Mouse (Mus musculus) G1E (cell line): ENCODE data around the gene Tent4a. TPM values are rescaled to one million over a fixed set of nuclear protein-coding genes. Genes with fewer than 3 reads are reported as not detected.

Source experiments
- ATAC-seq: 2 replicates; pipeline ENCODE4 v1.8.0; 2016; ENCODE audit warnings: mild to moderate bottlenecking; ENCODE audit not compliant: insufficient number of reproducible peaks, poor library complexity, low FRiP score, severe bottlenecking; ENCODE audit errors: extremely low read depth
- DNase-seq: peaks from one replicate; pipeline ENCODE4 v3.0.0; 2012; ENCODE audit warnings: low spot score
- H3K27me3 ChIP-seq: 2 replicates; pipeline ENCODE4 v1.6.1; 2012; ENCODE audit warnings: mild to moderate bottlenecking, low read length, inconsistent platforms; ENCODE audit not compliant: insufficient read depth
- H3K36me3 ChIP-seq: replicated peaks from 2 replicates; pipeline ENCODE3; 2012; ENCODE audit warnings: mild to moderate bottlenecking, inconsistent platforms
- H3K4me1 ChIP-seq: 2 replicates; pipeline ENCODE4 v1.6.1; 2012; ENCODE audit warnings: low read depth, low read length, inconsistent platforms, mixed read lengths; ENCODE audit not compliant: insufficient read depth
- H3K4me3 ChIP-seq: 2 replicates; pipeline ENCODE4 v1.5.1; 2012; ENCODE audit warnings: low read depth, mild to moderate bottlenecking, inconsistent platforms, low read length, moderate library complexity, mixed read lengths
- H3K9me3 ChIP-seq: replicated peaks from 2 replicates; pipeline ENCODE4 v1.6.1; 2012; ENCODE audit warnings: inconsistent platforms
- CTCF ChIP-seq: IDR thresholded peaks from 2 replicates; pipeline ENCODE4 v1.5.1; 2012; ENCODE audit warnings: low read depth, low read length, inconsistent platforms, mixed read lengths
- GATA1 ChIP-seq: IDR thresholded peaks from 2 replicates; pipeline ENCODE4 v1.6.1; 2012; ENCODE audit warnings: borderline replicate concordance, low read length, inconsistent platforms, mixed read lengths
- GATA2 ChIP-seq: IDR thresholded peaks from 2 replicates; pipeline ENCODE4 v1.6.1; 2012; ENCODE audit warnings: low read depth, low read length, inconsistent platforms, borderline replicate concordance
- POLR2AphosphoS5 ChIP-seq: IDR thresholded peaks from 2 replicates; pipeline ENCODE4 v1.6.1; 2012; ENCODE audit warnings: low read depth, low read length, inconsistent platforms; ENCODE audit not compliant: insufficient replicate concordance
- TAL1 ChIP-seq: conservative IDR thresholded peaks from 2 replicates; pipeline ENCODE4 v1.6.1; 2012; ENCODE audit warnings: low read depth, low read length, inconsistent platforms, mixed read lengths
- polyA plus RNA-seq: library from polyadenylated mRNA; stranded (reverse); fragments of >175 nt; gene quantifications from 2 replicates; pipeline ENCODE4 v1.2.3, GENCODE M21; 2012
- total RNA-seq, 2 experiments: library from RNA; stranded (forward) in 1 of 2; stranded (reverse) in 1 of 2; fragments of 200-1000 nt in 1 of 2; fragments of >200 nt in 1 of 2; fragmentation: Nextera tagmentation in 1 of 2; gene quantifications; 2 replicates each; pipeline ENCODE4 v1.2.3; 2014 to 2017

Gene Tent4a
- total and polyA plus RNA-seq, 3 experiments, result 8.0 to 9.9 (median 9.5) TPM

DNA sequence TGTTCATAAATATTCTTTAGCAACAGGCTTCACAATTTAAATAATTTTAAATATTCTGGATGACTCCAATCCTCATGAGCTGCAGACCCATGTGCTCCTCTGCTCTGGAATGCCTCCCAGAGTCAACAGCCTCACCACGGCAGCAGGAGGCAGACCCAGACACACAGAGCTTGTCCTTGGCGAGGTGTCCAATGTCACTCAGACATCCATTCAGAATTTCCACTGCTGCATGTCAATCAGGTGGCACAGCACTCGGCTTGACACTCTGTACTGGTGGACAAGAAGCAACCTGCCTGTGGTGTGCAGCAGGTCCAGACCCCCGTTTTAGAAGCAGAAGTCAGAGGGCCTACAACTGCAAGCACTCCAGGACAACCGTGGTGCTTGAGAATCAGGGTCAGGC, 36.1 kb downstream of the Tent4a start:
- TF ChIP-seq TAL1 (no peak), GATA2 (no peak), POLR2AphosphoS5 (no peak), GATA1 (no peak), CTCF (no peak)
- H3K4me1 ChIP-seq, result peaks cover 18% of the 10 kb centered on the region
- no peak for DNase-seq
- H3K4me3 ChIP-seq, result no peak overlapping the region
- no peaks in the 10 kb centered on the region for H3K9me3 ChIP-seq
- ATAC-seq, result no peak
- peaks cover 2% of the 10 kb centered on the region; the same call in 1 of the 2 replicates for H3K27me3 ChIP-seq
- H3K36me3 ChIP-seq, result peaks cover 79% of the 10 kb centered on the region

DNA sequence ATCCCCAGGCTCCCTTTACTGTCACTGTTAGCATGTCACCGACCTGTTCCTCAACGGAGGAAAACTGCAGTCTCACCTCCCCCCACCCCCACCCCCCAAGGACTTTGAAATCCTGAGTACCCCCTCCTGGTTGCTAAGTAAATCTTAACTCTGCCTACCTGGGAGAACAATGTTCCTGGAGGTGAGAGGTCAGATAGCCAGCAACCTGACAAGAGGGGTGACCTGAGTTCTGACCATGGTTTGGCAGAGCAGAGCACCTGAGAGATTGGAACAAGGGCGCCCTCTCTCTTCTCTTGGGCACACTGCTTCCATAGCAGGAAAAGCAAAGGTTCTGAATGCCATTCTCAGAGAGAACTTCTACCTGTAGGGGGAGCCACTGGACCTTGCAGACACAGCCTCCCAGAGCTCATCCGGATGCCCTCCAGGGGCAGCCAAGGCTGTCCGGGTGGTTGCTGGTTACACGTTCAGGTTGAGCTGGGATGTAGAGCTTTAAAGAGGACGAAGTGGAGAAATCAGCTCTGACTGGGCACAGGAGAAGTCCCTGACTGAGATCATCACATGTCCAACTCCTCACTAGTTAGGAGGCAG, 41.4 kb downstream of the Tent4a start:
- Histone ChIP-seq H3K36me3 (peaks cover 27% of the 10 kb centered on the region), H3K4me1 (no peaks in the 10 kb centered on the region; the same call in 1 of the 2 replicates), H3K9me3 (no peaks in the 10 kb centered on the region), H3K4me3 (no peak overlapping the region), H3K27me3 (no peaks in the 10 kb centered on the region)
- TF ChIP-seq TAL1, result no peak
- no peak for TF ChIP-seq CTCF
- TF ChIP-seq POLR2AphosphoS5, result no peak
- TF ChIP-seq GATA2, result no peak
- no peak for TF ChIP-seq GATA1
- peak; percentile 26 for DNase-seq
- peak; percentile 26; the same call in 1 of the 2 replicates for ATAC-seq

DNA sequence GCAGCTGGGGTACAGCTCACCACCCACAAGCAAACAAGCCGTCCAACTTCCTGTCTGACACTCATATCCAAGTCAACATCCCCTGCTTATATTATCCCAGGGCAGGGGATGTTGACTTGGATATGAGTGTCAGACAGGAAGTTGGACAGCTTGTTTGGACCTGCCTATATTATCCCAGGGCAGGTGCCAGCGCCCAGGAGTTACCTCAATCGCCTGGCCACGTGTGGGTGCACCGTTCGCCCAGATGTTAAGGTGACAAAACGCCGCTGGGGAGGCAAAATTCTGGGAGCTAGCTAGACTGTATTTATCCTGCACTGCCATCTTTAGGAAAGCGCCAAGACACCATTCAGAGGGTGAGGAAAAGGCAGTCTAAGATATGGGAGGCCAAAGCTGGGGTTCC, 44.6 kb downstream of the Tent4a start:
- no peak for ATAC-seq
- Histone ChIP-seq H3K9me3 (no peaks in the 10 kb centered on the region), H3K4me3 (no peak overlapping the region), H3K36me3 (peaks cover 5% of the 10 kb centered on the region), H3K4me1 (no peaks in the 10 kb centered on the region; the same call in 1 of the 2 replicates), H3K27me3 (0 out of 2 replicates have a peak, but pooled peaks cover 3% of the 10 kb centered on the region)
- no peak for TF ChIP-seq POLR2AphosphoS5
- no peak for TF ChIP-seq GATA1
- no peak for DNase-seq

DNA sequence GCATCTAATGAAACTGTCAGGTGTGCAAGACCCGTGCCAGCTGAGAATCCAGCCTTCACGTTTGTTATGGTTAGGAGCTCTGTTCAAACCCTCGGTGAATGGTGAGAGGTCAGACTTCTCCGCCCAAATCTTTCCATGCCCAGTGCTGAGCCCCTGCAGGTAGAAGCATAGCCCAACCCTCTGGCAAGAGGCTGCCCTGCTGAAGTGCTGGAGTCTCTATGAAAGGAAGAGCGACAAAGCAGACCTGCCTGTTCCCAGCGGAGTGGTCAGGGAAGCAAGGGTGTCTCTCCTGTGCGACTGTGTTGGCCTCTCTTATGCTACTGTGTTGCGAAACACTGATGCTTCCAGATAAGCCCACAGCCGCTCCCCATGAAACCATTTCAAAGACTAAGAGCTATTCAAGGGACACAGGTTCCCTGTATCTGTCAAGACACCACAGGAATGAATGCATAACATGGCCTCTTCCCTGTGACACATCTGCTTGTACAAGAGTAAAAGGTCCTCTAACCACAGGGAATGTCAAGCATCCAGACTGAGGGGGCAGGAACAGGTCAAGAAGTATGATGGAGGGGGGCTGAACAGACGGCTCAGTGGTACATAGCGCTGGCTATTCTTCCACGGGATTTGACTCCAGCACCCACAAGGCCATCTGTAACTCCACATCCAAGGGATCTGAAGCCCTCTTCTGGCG, 45.7 kb downstream of the Tent4a start:
- H3K4me1 ChIP-seq, result no peaks in the 10 kb centered on the region; the same call in 1 of the 2 replicates
- no peak for DNase-seq
- H3K9me3 ChIP-seq, result no peaks in the 10 kb centered on the region
- TF ChIP-seq POLR2AphosphoS5 (no peak), CTCF (no peak), GATA1 (no peak), GATA2 (no peak), TAL1 (no peak)
- H3K27me3 ChIP-seq, result 0 out of 2 replicates have a peak, but pooled peaks cover 9% of the 10 kb centered on the region
- H3K36me3 ChIP-seq, result no peaks in the 10 kb centered on the region
- no peak for ATAC-seq
- no peak overlapping the region for H3K4me3 ChIP-seq

DNA sequence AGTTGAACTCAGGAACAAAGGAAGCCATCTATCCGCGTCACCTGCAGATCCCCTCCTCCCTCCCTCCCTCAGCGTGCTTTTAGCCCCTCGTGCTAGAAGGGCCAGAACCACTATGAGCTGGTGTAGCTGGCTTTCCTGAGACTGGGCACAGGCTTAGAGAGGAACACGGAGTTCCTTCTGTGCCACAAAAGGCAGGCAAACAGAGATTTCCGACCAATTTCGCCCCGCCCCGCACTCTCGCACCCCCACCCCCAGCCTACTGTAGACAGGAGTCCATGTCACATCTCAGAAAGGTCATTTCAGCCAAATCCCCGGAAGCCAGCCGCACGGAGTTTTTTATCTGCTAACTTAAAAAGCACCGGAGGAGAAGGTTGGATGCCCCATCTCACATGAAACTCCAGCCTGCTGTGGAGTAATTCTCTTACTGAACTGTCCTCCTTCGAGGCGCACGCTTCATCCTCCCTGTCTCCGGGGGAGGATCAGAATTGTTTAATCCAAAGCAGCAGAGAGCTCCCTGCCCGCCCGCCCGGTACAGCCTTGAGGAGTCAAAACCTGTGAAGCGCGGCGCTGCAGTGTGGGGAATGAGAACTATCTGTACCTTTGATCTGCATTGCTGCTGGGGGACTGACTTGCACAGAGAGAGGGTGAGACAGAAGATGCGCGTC, 46.7 kb downstream of the Tent4a start:
- TF ChIP-seq CTCF, result no peak
- TF ChIP-seq GATA2, result no peak
- TF ChIP-seq POLR2AphosphoS5, result no peak
- TF ChIP-seq GATA1, result no peak
- TF ChIP-seq TAL1, result no peak
- Histone ChIP-seq H3K27me3 (peaks cover 15% of the 10 kb centered on the region), H3K9me3 (no peaks in the 10 kb centered on the region)

DNA sequence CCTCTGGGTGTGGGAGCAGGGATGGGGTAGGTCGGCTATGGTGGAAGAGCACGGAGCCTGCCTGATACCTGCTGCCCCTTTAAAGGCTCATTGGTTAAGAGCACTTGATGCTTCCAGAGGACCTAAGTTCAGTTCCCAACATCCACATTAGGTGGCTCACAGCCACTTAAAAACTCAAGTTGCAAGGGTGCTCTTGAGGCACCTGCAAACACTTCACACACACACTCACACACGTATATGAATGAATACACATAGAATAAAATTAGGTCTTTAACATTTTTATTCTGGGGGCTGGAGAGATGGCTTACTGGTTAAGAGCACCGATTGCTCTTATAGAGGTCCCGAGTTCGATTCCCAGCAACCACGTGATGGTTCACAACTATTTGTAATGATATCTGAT, 47.3 kb downstream of the Tent4a start:
- no peak overlapping the region for H3K4me3 ChIP-seq
- H3K9me3 ChIP-seq, result no peaks in the 10 kb centered on the region
- ATAC-seq (peak; percentile 12; the same call in 1 of the 2 replicates), DNase-seq (no peak)
- no peaks in the 10 kb centered on the region for H3K36me3 ChIP-seq
- H3K27me3 ChIP-seq, result peaks cover 17% of the 10 kb centered on the region
- no peak for TF ChIP-seq CTCF
- no peak for TF ChIP-seq TAL1
- TF ChIP-seq GATA1, result no peak
- no peak for TF ChIP-seq GATA2
- TF ChIP-seq POLR2AphosphoS5, result no peak
- H3K4me1 ChIP-seq, result no peaks in the 10 kb centered on the region

More for the DNA sequence above, 46.7 kb downstream of the Tent4a start:
- DNase-seq (no peak), ATAC-seq (no peak)
- no peaks in the 10 kb centered on the region for H3K4me1 ChIP-seq
- H3K36me3 ChIP-seq, result no peaks in the 10 kb centered on the region
- H3K4me3 ChIP-seq, result no peak overlapping the region
